Mouse (Mus musculus) brain, embryonic 14.5 days (tissue): ENCODE measurements at regions not wholly inside any gene's neighbourhood (a gene's known extent, or its start where the extent isn't known, plus 50 kb on each side); places are given as distances from the start of the nearest gene placed in this dataset.

Source experiments
- DNase-seq: peaks from one replicate; pipeline ENCODE4 v3.0.0-alpha.2; 2011; ENCODE audit warnings: low read depth
- CTCF ChIP-seq: fragments of 200-500 bp; IDR thresholded peaks from 2 replicates; pipeline ENCODE4 v1.5.1; 2012; ENCODE audit warnings: inconsistent platforms, mild to moderate bottlenecking, moderate library complexity, borderline replicate concordance; ENCODE audit not compliant: insufficient read depth, insufficient read length; ENCODE audit errors: extremely low read depth
- POLR2A ChIP-seq: fragments of 200-500 bp; IDR thresholded peaks from 2 replicates; pipeline ENCODE4 v1.6.1; 2012; ENCODE audit warnings: mild to moderate bottlenecking, inconsistent platforms, borderline replicate concordance; ENCODE audit not compliant: poor library complexity, insufficient read depth, insufficient read length, severe bottlenecking; ENCODE audit errors: extremely low read depth

- DNase-seq, result no peak
- TF ChIP-seq CTCF (no peak), POLR2A (no peak)
Measured at GRCm38 (mm10) chr12:8867104-8867503, 54.4 kb upstream of the Laptm4a start.

- TF ChIP-seq CTCF (no peak), POLR2A (no peak)
- no peak for DNase-seq
Measured at GRCm38 (mm10) chr12:8868690-8869089, 52.8 kb upstream of the Laptm4a start.

- DNase-seq, result no peak
- no peak for TF ChIP-seq POLR2A
Measured at GRCm38 (mm10) chr12:8869190-8869589, 52.3 kb upstream of the Laptm4a start.
